Mouse (Mus musculus) heart, adult 8-10 months (tissue): ENCODE results near the gene Ctnnbl1. TPM values are rescaled to one million over a fixed set of nuclear protein-coding genes. Genes with fewer than 3 reads are reported as not detected.

Experiments
- DNase-seq: peaks from one replicate; pipeline ENCODE4 v3.0.0; 2022; ENCODE audit warnings: low spot score
- total RNA-seq, 4 experiments: library from RNA; stranded (reverse); gene quantifications; 2 replicates each; pipeline ENCODE4 v1.2.4; 2022

Gene Ctnnbl1
- total RNA-seq, 4 experiments from 2014 or later: 8.9 to 14.3 (median 10.1) TPM

- no peak for DNase-seq
These were observed 198.4 kb downstream of the Ctnnbl1 start for GRCm38 (mm10) chr2:157935444-157936171.

- DNase-seq: no peak
These were observed 199.5 kb downstream of the Ctnnbl1 start for GRCm38 (mm10) chr2:157936676-157937075.

GRCm38 (mm10) chr2:157940586-157941185 lies 203.5 kb downstream of the Ctnnbl1 start:
- DNase-seq: no peak

Other genes with a start within 250 kb of the Ctnnbl1 start
- gene Nnat, start 177.3 kb upstream of the Ctnnbl1 start, total RNA-seq: 1 to 10 TPM in 3 of 4 experiments, under 1 TPM in 1; 0.37 to 4.2 (median 1.5) TPM
- 10 to 100 TPM; 48.1 to 54.0 (median 50.2) TPM for gene Blcap, start 166.1 kb upstream of the Ctnnbl1 start, total RNA-seq
- under 1 TPM; 0.19 to 0.31 (median 0.22) TPM for gene Vstm2l, start 177.3 kb downstream of the Ctnnbl1 start, total RNA-seq